Mouse (Mus musculus) cerebellum, adult (tissue): ENCODE data around the gene Gm44502.

Experiments used
- ATAC-seq: cut with Nextera tagmentation; 2 replicates; pipeline ENCODE4 v1.9.2; 2017; ENCODE audit warnings: mild to moderate bottlenecking, moderate library complexity, mixed read lengths; ENCODE audit not compliant: insufficient number of reproducible peaks, low FRiP score, low TSS enrichment

Gm44502 gene

DNA sequence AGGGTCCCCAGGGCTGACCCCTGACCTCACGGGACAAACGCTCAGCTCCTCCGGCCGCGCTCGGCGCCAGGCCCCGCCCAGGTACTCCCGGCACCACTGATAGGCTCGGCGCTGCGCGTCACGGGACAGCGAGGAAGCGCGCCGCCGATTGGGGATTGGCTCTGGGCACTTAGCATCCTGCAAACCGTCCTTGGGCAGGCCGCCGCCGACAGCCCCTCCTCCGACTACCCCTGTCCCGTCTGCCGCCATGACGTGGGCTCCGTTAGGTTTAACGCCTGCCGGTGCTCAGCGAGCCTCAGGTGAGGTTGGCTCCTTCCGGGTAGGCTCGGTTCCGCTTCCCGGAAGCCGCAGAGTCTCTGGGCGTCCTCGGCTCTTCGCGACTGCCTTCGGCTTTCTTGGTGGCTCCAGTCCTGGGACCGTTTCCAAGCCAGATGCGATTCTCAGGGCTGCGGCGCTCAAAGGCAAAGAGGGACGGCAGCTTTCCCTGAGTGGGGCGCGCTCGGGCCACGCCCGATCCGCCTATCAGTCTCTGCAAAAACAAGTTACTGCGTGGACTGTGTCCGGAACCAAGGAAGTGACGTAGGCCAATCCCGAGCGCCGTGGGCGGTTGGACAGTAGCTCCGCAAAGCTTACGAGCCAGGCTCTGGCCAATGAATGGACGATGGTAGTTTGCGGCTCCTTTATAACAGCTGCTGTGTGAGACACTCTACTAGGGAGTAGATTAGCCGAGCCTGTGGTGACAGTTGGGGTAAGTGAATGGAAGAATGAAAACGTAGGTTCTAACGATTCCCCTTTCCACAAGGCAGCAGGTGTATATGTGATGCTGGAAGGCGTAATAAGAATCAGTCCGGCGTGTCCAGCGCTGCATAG is at the start of gene Gm44502, which contains the start of the genes C730034F03Rik and Chkb:
TSS of gene Gm44502 (minus strand) at position 345 of the 870 bp plus-strand sequence.
TSS of gene C730034F03Rik (plus strand) at position 238 of the 870 bp plus-strand sequence.
TSS of gene Chkb (minus strand) at position 557 of the 870 bp plus-strand sequence.
- ATAC-seq, result peak; percentile 87

DNA sequence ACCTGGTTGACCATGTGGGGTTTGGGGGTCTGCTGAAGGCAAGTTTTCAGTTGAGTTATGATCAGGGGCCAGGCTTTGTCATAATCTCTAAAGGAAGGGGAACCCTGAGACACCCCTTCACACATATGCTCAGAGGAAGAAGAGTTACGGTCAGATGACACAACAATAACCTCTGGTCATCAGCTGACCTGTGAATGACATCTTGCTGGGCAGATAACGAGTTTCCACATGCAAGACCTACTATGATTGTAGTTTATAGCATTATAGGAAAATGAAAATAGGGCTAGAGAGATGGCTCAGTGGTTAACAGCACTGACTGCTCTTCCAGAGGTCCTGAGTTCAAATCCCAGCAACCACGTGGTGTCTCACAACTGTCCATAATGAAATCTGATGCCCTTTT is 49.1 kb upstream of the Gm44502 start:
- no peak for ATAC-seq

DNA sequence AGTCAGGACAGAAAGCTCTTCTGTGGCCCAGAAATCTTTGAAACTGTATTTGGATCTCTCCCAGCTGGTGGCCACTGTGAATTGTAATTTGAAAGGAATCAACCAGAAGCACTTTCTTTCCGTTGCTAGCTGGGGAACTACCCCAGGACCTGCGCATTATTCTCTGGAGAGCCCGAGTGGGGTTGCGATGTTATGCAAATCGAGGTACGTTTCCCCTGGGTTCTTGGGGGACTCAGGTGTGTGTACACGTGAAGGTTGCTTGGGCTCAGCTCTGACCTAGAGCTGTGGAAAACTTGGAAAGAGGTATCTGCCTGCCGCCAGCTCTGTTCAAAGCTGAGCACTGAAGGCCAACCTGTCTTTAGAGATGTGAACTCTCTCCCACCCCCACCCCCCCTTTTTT is 48.3 kb upstream of the Gm44502 start:
- no peak for ATAC-seq

DNA sequence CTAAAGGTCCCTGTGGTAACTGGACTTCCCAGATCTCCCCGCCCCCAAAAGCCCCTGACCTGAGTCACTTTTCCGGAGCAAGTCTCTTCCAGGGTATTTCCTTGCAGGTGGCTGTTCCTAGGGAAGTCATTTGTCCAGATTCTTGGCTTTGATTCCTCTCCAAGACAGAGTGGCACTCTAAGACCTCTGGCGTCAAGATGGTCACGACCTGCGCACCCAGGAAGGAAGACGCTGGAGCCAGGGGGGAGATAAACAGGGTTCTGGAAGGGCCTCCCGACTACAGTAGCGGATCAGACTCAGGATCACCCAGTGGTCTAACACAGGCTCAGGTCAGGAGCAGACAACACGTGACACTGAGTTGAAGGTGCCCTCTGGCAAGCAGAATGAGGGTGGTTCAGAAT is 47.6 kb upstream of the Gm44502 start, which contains the start of gene Arsa:
TSS of gene Arsa (minus strand) at position 335 of the 401 bp plus-strand sequence.
- ATAC-seq, result no peak

DNA sequence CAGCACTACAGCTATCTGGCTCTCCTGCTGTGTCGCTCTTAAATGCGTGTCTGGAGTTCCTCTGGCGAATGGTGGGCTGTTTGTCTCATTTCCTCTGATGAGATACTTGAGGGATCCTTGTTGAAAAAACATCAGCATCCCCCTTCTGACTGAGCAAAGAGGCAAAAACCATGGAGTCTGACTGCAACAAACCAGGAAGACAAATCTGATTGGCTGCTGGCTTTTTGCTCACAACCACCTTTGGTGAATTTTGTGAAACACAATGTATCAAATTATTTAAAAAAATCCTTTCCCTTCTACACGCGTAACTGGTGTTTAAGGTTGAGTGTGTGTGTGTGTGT is 46.9 kb upstream of the Gm44502 start:
- ATAC-seq, result no peak

DNA sequence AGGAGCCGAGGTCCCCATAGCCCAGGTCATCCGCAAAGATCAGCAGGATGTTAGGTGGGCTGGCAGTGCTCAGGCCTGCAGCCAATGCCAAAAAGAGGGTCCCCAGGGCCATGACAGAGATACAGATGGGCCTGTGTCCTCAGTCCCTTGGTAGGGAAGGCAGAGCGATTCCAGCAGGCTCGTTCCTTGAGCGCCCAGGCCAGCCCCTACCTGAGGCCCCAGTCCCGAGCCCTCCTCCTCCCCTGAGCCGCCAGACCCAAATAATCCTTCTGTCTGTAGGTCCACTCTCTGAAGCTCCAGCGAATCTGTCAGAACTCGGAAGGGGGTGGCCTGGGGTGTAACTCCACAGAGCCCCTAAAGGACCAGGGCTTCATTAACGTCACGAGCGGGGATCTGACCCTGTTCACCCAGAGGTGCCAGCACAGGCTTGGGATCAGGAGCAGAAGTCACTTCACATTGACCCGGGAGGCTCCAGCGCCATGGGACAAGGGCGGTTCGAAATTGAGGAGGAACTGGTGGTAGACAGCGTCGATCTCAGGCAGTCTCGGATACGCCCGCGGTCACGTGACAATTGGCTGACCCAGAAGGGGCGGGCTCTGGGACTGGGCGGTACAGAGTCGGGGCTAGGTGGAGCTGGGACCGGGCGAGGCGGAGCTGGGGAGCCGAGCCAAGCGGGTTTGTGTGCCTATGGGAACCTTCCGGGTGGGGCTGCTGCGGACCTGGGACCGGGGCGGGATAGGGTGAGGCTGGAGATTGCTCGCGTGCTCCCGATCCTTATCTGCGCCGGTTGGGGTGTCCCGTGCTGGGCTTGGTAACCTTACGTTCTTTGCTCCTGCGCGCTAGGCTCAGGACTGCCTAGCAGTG is 46.3 kb upstream of the Gm44502 start:
- ATAC-seq, result peak; percentile 81

DNA sequence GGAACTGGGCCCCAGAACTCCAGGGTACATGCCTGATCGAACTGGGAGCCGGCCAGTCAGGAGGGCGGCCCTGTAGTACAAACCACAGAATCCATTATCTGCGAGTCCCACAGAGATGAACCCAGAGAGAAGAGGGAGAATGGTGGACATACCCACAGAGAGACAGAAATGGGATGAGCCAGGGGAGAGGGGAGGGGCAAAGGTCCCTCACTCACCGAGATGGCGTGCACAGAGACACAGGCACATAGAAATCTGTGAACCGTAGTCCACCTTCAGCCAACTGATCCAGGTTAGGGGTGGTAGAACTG is 45.8 kb upstream of the Gm44502 start:
- ATAC-seq, result no peak

DNA sequence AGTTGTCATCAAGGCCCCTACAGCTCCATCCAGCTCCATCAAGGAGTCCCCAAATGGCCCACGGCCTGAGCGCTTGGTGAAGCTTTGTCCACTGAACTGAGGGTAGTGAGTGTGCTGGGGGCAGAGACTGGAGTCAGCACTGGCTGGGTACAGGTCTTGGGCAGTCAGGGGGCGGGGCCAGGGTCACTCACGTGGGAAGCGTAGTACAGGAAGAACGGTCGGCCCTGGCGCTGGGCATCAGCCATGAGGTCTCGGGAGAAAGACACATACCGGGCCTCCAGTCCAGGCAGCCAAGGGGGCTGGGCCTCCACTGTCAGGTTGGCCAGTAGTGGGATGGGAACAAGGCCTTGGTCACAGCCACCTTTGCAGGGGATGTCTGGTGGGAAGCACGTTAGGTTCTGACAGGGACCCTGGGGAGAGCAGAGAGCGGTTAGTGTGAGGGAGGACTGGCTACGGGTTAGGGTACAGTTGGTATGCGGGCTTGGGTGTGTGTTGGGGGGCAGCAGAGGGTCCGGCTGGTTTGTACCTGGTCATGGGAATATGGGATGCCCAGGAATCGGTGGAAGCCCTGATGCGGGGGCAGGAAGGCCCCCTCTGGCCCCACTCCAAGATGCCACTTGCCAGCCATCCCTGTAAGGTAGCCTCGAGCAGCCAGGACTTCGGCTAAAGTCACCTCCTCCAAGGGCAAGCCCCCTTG is 45.2 kb upstream of the Gm44502 start:
- no peak for ATAC-seq

DNA sequence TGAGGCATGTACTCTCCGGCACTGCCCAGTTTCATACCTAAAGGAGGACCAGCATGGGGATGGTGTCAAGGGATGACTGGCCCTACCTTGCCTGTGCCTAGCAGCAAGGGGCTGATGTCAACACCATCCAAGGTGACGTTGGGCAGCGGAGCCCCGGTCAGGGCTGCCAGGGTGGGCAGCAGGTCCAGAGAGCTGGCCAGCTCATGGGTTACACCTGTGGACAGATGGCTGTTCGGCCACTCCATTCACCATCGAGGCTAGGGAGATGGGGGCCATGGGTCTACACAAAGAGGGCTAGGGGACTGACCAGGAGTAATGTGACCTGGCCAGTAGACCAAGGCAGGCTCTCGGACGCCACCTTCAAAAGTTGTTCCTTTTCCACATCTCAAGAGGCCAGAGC is 44.4 kb upstream of the Gm44502 start:
- no peak for ATAC-seq

DNA sequence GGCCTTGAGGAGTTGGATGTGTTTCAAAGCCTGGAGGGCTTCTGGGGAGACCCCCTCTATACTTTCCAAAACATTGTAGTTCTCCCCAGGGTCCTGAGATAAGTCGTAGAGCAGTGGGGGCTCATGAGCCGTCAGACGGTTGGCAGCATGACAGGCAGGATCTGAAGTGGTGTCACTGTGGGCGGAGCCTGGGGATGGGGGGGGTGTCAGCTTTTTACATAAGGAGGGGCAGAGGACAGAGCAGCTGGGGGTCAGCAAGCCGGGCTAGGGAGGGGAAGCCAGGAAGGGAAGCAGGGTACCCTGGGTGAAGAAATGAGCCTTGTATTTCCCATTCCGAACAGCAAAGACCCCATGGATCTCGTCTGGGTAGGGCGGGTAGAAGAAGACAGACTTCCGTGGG is 43.9 kb upstream of the Gm44502 start:
- ATAC-seq, result no peak

DNA sequence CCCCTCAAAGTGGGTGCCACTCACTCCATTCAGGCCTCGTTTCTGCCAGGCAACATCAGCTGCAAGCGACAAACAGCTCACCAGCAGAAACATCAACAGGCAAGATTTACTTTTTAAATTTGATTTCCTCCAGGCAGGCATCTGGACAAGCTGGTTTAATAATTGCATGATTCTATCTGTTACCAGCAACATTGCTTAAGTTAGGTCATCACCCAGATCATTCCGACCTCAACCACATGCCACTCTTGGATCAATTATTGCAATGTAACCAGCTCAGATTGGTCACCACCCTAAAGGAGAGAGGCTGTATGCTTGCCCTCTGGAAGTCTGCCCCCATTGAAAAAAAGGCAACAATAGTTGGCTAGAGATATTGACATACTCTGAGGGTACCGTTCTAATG is 42.0 kb upstream of the Gm44502 start:
- no peak for ATAC-seq

DNA sequence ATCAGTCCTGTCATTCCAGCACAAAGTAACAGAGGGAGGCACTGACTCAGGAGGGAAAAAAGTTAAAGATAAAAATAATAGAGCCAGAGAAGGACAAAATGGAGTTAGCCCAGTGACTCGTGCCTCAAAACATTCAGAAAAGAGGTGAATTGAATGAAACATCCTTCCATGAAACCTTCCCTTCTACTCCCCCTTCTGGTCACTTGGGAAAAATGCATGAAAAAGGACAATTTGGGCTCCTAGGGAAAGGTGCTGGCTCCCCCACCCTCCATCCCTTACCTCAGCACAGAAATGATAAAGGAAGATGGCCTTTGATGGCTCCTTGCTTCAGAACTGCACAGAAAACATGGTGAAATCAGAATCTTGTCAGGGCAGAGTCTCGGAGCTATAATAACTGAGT is 39.1 kb upstream of the Gm44502 start:
- no peak for ATAC-seq

DNA sequence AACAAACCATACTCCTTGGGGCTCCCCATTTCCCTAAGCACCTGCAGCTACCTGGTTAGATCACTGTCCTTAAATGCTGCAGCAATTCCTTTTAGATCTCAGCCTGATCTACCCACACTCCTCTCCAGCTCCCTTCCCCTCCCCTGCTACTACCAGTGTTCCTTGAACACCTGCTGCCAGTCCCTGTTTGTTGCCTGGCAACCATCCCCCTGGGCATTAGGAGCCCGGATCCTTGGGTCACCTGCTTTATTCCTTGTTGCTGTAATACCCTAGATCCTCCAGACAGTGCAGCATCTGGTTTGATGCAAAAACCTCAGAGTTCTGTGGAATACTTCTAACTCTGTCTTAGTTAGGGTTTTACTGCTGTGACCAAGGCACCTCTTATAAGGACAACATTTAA is 35.6 kb upstream of the Gm44502 start:
- no peak for ATAC-seq

DNA sequence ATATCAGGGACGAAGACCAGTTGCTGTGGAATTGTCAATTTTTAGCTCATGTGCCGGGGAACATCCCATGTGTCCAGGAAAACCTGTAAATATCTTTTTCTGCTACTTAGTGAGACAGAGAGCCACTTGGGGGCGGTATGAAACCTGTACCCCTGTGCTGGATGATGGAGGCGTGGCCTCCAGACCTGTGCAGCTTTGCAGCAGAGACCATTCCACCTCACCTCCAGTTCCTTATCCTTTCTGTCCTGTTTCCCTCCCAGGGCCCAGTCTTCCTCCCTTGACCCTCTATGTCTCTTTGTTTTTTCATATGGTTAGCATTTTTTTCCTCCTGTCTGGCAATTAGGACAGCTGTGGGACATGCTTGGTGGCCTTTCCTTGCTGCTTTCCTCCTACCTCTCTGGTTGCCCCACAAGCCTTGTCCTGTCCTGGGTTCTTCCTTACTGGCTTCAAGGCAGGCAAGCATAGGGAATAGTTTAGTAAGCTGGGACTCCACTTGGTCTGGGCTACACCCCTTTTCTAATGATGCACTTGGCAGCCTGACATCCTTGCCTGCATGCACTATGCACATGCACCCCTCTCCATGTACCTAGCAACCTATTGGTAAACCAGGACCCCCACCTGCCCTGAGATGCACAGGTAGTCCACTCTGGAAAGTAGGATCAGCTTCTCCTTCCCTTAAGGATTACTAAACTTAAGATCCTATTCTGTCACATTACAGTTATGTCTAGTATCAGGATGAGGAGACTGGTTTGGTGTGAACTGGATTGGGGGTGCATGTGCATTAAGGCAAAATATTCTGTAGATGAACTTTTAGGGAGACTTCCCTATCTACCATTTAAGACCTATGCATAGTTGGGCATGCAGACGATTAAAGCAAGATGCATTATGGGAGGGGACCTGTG is 34.1 kb upstream of the Gm44502 start:
- no peak for ATAC-seq

DNA sequence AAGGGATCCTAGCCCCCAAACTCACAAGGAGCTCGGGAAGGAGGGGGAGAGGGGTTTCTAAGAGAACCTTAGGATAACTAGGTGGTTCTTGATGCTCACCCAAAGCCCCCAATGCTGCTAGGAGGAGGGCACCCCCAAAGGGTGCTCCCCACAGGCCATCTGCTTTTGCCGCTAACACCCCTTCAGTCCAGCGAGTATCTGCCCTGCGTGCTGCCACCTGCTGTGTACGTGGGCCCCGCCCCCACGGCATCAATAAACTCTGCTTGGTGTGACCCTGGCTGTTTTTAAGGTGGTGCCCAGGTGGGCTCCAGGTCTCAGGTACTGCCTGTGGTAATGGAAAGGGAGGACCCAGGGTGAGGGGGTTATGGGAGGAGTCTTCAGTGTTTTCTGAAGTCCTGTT is 32.7 kb upstream of the Gm44502 start:
- ATAC-seq, result no peak

DNA sequence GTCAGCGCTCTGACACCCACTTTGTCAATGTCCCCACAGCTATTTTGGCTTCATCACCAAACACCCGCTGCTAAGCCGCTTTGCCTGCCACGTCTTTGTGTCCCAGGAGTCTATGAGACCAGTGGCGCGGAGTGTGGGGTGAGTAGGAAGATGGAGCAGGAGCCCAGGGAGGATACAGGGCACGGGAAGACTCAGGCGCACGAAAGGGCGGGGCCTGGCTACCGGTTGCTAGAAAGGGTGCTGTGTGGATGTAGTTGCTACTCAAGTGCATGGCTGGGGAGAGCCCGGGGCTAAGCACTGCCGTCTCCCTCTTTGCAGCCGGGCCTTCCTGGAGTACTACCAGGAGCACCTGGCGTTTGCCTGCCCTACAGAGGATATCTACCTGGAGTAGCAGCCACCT is 31.8 kb upstream of the Gm44502 start:
- ATAC-seq, result no peak

DNA sequence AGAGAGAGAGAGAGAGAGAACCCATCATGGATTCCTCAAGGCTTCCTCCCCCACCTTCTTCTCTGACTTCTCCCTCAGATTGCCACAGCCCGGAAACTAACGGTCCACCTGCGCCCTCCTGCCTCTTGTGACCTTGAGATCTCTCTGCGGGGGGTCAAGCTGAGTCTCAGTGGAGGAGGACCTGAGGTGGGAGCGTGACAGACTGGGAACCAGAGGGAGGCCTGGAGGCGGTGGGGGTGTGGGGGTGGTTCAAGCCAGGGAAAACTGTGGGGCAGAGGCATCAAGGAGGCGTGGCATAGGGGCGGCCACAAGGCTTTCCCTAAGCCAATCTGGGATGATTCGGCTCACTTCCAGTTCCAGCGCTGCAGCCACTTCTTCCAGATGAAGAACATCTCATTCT is 30.8 kb upstream of the Gm44502 start:
- no peak for ATAC-seq

DNA sequence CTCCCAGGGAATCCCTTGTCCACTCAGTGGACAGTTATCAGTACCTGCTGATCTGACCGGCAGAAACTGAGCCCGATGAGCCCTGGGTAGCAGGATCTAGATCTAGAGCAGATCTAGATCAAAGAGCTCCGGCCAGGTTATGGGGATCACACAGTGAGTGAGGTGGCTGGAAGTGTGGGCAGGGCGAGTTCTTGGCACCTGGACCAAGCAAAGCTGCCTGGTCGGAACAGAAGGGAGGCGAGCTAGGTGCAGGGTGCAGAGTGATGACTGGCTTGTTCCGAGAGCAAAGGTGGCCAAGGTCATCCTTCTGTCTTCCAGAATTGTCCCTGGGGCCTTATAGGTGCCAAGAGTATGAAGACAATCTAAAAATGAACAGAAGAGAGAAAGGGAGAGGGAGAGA is 30.3 kb upstream of the Gm44502 start:
- ATAC-seq, result no peak

DNA sequence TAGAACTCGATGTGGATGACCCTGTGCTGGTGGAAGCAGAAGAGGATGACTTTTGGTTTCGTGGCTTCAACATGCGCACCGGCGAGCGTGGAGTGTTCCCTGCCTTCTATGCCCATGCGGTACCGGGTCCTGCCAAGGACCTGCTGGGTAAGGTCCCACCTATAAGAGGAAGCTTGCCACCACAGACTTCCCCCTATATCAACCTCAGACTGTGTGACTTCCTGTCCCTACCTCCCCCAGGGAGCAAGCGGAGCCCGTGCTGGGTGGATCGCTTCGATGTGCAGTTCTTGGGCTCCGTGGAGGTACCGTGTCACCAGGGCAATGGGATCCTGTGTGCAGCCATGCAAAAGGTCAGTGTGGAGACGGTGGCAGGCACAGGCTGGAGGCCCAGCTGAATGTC is 29.4 kb upstream of the Gm44502 start:
- no peak for ATAC-seq

DNA sequence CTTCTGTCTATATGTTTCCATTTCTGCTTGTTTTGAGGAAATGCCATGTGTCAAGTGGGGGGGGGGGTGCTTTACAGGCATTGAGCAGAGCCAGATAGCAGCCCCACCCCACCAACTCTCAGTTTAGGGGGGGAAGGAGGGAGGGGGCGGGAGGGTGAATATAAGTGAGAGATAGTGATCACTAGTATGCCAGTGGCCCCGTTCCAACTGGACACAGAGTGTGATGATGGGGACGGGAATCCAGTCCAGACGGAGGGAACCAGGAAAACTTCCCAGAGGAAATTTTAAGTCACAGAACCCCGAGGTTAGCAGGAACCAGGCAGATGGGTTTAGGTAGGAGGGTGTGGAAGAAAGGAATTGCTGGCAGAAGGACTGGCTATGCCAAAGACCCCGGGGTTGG is 26.1 kb upstream of the Gm44502 start:
- no peak for ATAC-seq
